Mouse (Mus musculus) limb, embryonic 10.5 days (tissue): Measurements from ENCODE around the gene Olfr488. TPM values are rescaled to one million over a fixed set of nuclear protein-coding genes. Genes with fewer than 3 reads are reported as not detected.
"Not testable (repeated sequence)": the region's sequence is repeated elsewhere in the genome, so short reads cannot be mapped to it uniquely, and the experiment has no call there.

Source experiments
- DNase-seq: peaks from one replicate; pipeline ENCODE4 v3.0.0-alpha.2; 2017; ENCODE audit warnings: low spot score
- H3K27ac ChIP-seq: fragments of 300-500 bp; sonication (generic); 2 replicates; pipeline ENCODE4 v1.5.1; 2016; ENCODE audit warnings: mild to moderate bottlenecking
- H3K27me3 ChIP-seq: fragments of 300-500 bp; sonication (generic); 2 replicates; pipeline ENCODE4 v1.6.1; 2016; ENCODE audit warnings: low read depth, mild to moderate bottlenecking; ENCODE audit not compliant: poor library complexity, severe bottlenecking
- H3K36me3 ChIP-seq: fragments of 300-500 bp; sonication (generic); 2 replicates; pipeline ENCODE4 v1.6.1; 2016; ENCODE audit warnings: mild to moderate bottlenecking, moderate library complexity
- H3K4me1 ChIP-seq: fragments of 300-500 bp; sonication (generic); 2 replicates; pipeline ENCODE4 v1.6.1; 2016
- H3K4me3 ChIP-seq: fragments of 300-500 bp; sonication (generic); 2 replicates; pipeline ENCODE4 v1.5.1; 2016; ENCODE audit warnings: mild to moderate bottlenecking, moderate library complexity
- H3K9me3 ChIP-seq: fragments of 300-500 bp; sonication (generic); replicated peaks from 2 replicates; pipeline ENCODE4 v1.6.1; 2016; ENCODE audit warnings: mild to moderate bottlenecking
- WGBS: fragments of 180-500 bp; shearing (Covaris S2); methylation state at CpG from one replicate; pipeline ENCODE4 v1.1.7; 2016; 5-methylcytosine and 5-hydroxymethylcytosine counted together
- polyA plus RNA-seq: library from polyadenylated mRNA; unstranded; fragments of >200 nt; fragmentation: Nextera tagmentation; extraction: Ambion mirVana; gene quantifications from 2 replicates; pipeline ENCODE4 v1.2.1, GENCODE M21; 2016

Gene Olfr488
- not detected in 2 replicates for polyA plus RNA-seq

DNA sequence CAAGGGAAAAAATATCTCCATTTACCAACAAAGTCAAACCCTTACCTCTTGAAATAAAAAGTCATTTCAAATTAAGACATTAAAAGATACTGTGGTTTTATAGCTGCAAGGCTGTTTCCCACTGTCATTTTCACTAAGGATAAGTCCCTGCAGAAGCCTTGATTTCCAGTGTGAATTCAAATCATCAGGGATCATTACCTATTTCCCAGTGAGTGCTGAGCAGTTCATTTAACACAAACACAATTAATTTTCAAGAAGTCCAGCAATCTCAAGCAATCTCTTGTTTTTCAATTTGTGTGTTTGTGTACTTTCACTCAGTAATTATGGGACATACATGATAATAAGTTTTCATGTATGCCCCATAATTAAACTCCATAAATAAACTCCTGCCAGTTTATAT is at the start of gene Olfr488:
Gene Olfr488 (minus strand): TSS at position 101 of the 400 bp plus-strand sequence.
- no peak within 1 kb of the TSS for H3K4me3 ChIP-seq
- H3K4me1 ChIP-seq, result no peaks in the 10 kb centered on the region
- H3K36me3 ChIP-seq, result no peaks in the 10 kb centered on the region
- no peaks in the 10 kb centered on the region for H3K9me3 ChIP-seq
- no peaks in the 10 kb centered on the region for H3K27me3 ChIP-seq
- no peak for DNase-seq
- H3K27ac ChIP-seq, result no peak within 1 kb of the TSS

DNA sequence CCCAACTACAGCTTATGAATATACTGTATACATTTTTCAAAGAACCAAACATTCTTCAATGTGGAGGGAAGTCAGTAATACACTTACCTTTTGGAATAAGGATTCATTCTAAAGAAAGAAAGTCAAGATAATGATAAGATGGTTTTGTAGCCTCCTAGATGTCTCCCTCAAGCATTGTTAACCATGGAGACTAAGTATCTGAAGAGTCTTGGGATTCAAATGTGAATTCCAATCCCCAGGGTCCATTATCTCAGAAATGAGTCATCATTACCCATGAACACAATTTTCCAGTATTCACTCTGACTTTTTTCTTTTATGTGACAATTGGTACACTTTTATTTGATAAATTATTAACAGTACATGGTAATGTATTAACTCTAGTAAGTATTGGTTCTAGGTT is 30.7 kb upstream of the Olfr488 start, which contains the start of gene Olfr490:
Gene Olfr490 (minus strand): TSS at position 101 of the 400 bp plus-strand sequence.
- no peaks in the 10 kb centered on the region for H3K4me1 ChIP-seq
- H3K27ac ChIP-seq, result no peak within 1 kb of the TSS
- H3K4me3 ChIP-seq, result no peak within 1 kb of the TSS
- no peak for DNase-seq
- H3K36me3 ChIP-seq, result no peaks in the 10 kb centered on the region
- H3K9me3 ChIP-seq, result no peaks in the 10 kb centered on the region
- no peaks in the 10 kb centered on the region for H3K27me3 ChIP-seq

DNA sequence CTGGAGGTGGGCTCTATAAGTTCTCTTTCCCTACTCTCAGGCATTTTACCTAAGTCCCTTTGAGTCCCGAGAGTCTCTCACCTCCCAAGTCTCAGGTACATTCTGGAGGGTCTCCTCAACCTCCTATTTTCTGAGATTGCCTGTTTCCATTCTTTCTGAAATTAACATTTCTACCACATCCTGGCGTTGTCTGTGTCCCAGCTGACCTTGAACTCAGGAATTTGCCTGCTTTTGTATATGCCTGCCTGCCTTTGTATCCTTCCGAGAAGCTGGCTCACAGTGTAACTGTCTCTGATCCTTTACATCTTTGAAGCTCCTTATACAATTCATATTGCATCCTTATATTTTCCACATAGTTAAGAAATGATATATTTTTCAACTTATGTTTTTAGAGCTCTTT is 24.6 kb downstream of the Olfr488 start:
- 91% methylated on average over 3 of the region's 3 CpGs for WGBS
- H3K27me3 ChIP-seq, result no peaks in the 10 kb centered on the region
- no peak overlapping the region for H3K4me3 ChIP-seq
- DNase-seq, result no peak
- H3K36me3 ChIP-seq, result no peaks in the 10 kb centered on the region
- H3K4me1 ChIP-seq, result no peaks in the 10 kb centered on the region
- H3K27ac ChIP-seq, result no peak overlapping the region
- no peaks in the 10 kb centered on the region for H3K9me3 ChIP-seq

DNA sequence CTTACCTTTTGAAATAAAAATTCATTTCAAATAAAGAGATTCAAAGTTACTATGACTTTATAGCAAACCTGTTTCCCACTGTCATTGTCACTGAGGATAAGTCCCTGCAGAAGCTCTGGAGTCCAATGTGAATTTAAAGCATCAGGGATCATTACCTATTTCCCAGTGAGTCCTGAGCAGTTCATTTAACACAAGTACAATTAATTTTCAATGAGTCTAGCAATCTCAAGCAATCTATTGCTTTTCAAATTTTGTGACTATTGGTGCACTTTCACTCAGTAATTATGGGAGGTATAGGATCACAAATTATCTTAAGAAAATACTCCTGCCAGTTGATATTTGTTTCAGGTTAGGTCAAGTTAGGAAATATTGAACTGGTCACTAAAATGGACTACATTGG is 43.6 kb downstream of the Olfr488 start, which contains the start of gene Olfr487:
Gene Olfr487 (minus strand): TSS at position 101 of the 400 bp plus-strand sequence.
- not testable (repeated sequence) for H3K27ac ChIP-seq, DNase-seq, H3K4me3 ChIP-seq, H3K36me3 ChIP-seq, H3K9me3 ChIP-seq, H3K27me3 ChIP-seq, H3K4me1 ChIP-seq

Other genes starting within 250 kb of the Olfr488 start
- gene Olfr478, start 224.4 kb downstream of the Olfr488 start, polyA plus RNA-seq, result not detected in 2 replicates
- gene Olfr479, start 207.7 kb downstream of the Olfr488 start, polyA plus RNA-seq, result not detected in 2 replicates
- gene Olfr480, start 191.0 kb downstream of the Olfr488 start, polyA plus RNA-seq, result not detected in 2 replicates
- gene Olfr481, start 178.5 kb downstream of the Olfr488 start, polyA plus RNA-seq, result not detected in 2 replicates
- 0.10 TPM in 2 replicates for gene Olfr482, start 160.8 kb downstream of the Olfr488 start, polyA plus RNA-seq
- gene Olfr483, start 157.5 kb downstream of the Olfr488 start, polyA plus RNA-seq, result not detected in 2 replicates
- not detected in 2 replicates for gene Olfr484, start 130.9 kb downstream of the Olfr488 start, polyA plus RNA-seq
- gene Olfr485, start 98.5 kb downstream of the Olfr488 start, polyA plus RNA-seq, result not detected in 2 replicates
- not detected in 2 replicates for gene Olfr486, start 85.6 kb downstream of the Olfr488 start, polyA plus RNA-seq
- not detected in 2 replicates for gene Olfr487, start 43.7 kb downstream of the Olfr488 start, polyA plus RNA-seq
- not detected in 2 replicates for gene Olfr490, start 30.6 kb upstream of the Olfr488 start, polyA plus RNA-seq
- gene Olfr491, start 55.1 kb upstream of the Olfr488 start, polyA plus RNA-seq, result not detected in 2 replicates
- gene Olfr492, start 65.3 kb upstream of the Olfr488 start, polyA plus RNA-seq, result not detected in 2 replicates
- not detected in 2 replicates for gene Olfr493, start 88.6 kb upstream of the Olfr488 start, polyA plus RNA-seq
- not detected in 2 replicates for gene Olfr494, start 107.0 kb upstream of the Olfr488 start, polyA plus RNA-seq
- gene Olfr495, start 134.8 kb upstream of the Olfr488 start, polyA plus RNA-seq, result not detected in 2 replicates
- not detected in 2 replicates for gene Olfr497, start 162.1 kb upstream of the Olfr488 start, polyA plus RNA-seq
- not detected in 2 replicates for gene Olfr498, start 207.0 kb upstream of the Olfr488 start, polyA plus RNA-seq